Mouse (Mus musculus) left cerebral cortex, postnatal 4 days (tissue): ENCODE measurements at regions not wholly inside any gene's neighbourhood (a gene's known extent, or its start where the extent isn't known, plus 50 kb on each side); places are given as distances from the start of the nearest gene placed in this dataset.
"Not testable (repeated sequence)": the region's sequence is repeated elsewhere in the genome, so short reads cannot be mapped to it uniquely, and the experiment has no call there.

Source experiments
- DNase-seq: peaks from one replicate; pipeline ENCODE4 v3.0.0-alpha.2; 2022
- intact Hi-C: fragments of 180-260 bp; cut with DNase I; formaldehyde crosslinking; loops from one replicate; pipeline ENCODE4 v1.15.1; 2025

GRCm38 (mm10) chr9:84461441-84461840 lies 536.5 kb downstream of the Bckdhb start:
- intact Hi-C loops, result no loop called here
- DNase-seq, result no peak

DNA sequence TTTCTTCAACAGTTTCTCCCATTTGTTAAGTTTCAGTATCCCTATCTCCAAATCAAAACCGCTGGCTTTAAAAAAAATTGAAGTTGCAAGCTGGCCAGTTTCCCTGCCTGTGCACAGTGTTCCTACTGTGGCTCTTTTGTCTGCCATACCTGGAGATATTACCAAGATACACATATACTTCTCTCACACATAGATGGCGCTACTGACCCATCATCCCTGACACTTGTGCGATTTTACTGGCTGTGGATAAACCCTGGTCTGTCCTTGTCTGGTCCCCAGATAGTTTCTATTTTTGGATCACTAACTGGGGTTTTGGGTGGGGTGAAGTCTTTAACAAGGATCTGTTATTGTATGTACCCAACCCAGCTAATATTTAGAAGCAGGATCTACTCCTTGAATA lies 541.8 kb downstream of the Bckdhb start:
- intact Hi-C loops, result no loop called here
- DNase-seq, result peak; percentile 19

GRCm38 (mm10) chr9:84472696-84473095 lies 547.8 kb downstream of the Bckdhb start:
- DNase-seq, result no peak
- intact Hi-C loops, result no loop called here

GRCm38 (mm10) chr9:84475906-84476305 lies 551.0 kb downstream of the Bckdhb start:
- DNase-seq, result no peak
- intact Hi-C loops, result no loop called here

GRCm38 (mm10) chr9:84499507-84499906 lies 574.6 kb downstream of the Bckdhb start:
- DNase-seq, result no peak
- intact Hi-C loops, result no loop called here

- intact Hi-C loops, DNase-seq: not testable (repeated sequence)
Observed at GRCm38 (mm10) chr9:84502981-84503380, 578.0 kb downstream of the Bckdhb start.

DNA sequence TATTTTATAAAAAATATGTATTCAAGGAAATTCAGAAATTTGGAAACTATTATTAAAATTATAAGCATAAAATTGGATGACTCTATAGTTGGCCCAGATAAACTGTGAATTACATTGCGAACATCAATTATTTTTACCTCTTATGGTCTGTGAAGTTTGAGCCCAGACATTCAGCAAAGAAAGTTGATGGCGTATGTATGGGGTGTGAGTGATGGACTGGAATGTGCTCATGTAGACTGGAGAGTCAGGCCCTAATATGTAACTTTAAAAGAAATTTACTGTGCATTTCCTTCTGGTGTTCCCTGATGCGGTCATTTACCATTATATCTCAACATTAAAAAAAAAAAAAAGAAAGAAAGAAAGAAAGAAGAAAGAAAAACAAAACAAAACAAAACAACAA lies 592.1 kb downstream of the Bckdhb start:
- intact Hi-C loops, result no loop called here
- DNase-seq, result no peak

- intact Hi-C loops, result no loop called here
- DNase-seq, result no peak
Observed at GRCm38 (mm10) chr9:84545431-84545830, 620.5 kb downstream of the Bckdhb start.

- no peak for DNase-seq
- intact Hi-C loops, result no loop called here
Observed at GRCm38 (mm10) chr9:84548012-84548660, 623.2 kb downstream of the Bckdhb start.

GRCm38 (mm10) chr9:84555237-84555636 lies 630.3 kb downstream of the Bckdhb start:
- intact Hi-C loops, result no loop called here

DNA sequence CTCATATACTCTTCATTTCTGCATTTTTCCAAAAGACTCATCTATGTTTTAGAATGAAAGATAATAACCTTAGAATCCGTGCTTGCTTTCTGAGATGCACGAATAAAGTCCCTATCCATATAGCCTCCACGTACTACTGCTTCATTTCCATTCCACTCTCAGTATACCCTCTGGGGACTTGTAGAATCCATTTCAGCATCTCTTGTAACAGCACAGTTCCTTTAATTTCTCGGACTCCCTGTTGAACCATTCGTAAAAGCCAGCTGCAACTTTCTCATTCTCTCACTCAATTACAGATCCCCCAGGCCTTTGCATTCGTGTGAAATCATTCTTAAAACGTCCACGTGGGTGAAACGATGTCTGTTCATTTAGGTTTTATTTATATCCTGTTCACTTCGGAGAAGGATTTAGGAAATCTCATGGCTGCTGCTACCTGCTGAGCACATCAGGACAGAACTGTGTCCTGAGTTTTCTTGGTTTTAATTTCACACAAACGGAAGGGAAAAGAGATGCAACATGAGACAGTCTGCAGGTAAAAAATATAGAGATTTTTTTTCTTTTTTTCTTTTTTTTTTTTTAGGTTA lies 631.4 kb downstream of the Bckdhb start:
- DNase-seq, result no peak
- intact Hi-C loops, result no loop called here

More at GRCm38 (mm10) chr9:84555237-84555636, 630.3 kb downstream of the Bckdhb start:
- DNase-seq, result no peak

DNA sequence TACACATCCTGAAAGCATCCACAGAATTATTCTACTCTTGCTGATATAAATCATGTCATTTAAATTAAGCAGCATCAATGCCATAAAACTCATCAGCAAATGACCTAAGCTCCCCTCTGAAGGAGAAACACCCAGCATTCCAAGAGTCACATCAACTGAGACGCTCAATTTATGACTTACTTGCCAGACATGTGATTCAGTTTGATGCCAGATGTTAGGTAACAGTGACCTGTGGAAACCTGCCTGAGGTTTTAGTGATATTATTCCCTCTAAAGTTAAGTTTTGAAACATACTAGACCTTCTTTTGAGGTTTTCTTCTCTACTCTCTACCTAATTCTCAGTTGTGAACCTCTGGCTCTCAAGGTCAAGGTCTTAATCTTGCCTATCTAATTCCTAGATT lies 633.4 kb downstream of the Bckdhb start:
- intact Hi-C loops, result no loop called here
- no peak for DNase-seq

DNA sequence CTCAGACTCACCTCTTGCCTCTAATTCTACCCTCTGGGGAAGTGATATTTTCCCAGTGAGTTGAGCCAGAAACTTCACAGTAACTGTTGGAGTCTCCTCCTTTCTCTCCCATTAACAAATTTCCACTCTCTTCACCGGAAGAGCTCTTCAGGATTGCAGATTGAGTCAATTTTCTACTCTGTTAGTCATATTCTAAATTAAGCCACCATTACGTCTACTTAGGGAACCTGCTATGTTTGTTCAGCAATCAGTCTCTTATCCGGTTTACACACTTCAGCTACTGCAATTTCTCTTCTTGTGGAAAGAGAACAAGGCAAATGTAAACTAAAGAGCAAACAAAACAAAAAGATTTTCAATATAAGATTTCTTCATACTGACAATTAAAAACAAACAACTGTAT lies 644.6 kb downstream of the Bckdhb start:
- intact Hi-C loops, result no loop called here
- DNase-seq, result no peak

GRCm38 (mm10) chr9:84577781-84578180 lies 652.8 kb downstream of the Bckdhb start:
- DNase-seq, result no peak
- intact Hi-C loops, result no loop called here

DNA sequence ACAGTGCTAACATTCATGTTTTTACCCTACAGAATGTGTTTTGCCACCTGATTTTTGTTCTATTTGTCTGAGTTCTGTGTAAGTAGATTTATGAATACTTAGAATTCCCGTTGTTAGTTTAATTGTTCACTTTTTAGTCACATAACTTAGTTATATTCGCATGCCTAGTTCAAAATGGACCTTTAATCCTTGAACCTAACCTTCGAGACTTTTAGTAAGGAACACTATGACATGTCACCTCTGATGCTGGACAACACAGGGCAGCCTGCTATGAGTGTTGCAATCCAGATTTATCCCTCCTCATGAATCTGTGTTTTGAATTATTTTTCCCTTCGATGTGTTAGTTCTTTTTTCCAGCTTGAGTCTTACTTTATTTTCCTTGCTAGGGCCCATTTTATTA lies 662.8 kb downstream of the Bckdhb start:
- intact Hi-C loops, result no loop called here
- no peak for DNase-seq

DNA sequence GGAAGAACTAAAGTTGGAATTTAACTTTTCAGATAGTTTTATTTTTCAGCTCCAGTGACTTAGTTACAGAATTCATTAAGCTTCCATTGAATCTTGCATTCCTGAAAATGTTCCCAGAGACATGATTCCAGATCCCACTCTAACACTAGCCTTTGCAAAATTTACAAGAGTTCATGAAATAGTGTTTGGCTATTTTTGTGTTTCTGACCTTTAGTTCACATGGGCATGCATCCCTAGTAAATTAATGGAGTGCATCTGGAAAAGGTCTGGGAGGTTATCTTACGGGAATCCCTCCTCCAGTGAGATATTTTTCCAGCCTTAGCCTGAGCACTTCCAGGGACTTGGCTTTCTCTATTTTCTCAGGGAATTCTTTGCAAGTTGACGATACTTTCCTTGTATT lies 669.8 kb downstream of the Bckdhb start:
- intact Hi-C loops, result no loop called here
- no peak for DNase-seq
